Mouse (Mus musculus) myocyte (in vitro differentiated cells): ENCODE results near the gene Fam178b.

Source experiments
- CEBPB ChIP-seq: IDR thresholded peaks from 2 replicates; pipeline ENCODE4 v1.6.1; 2011; ENCODE audit warnings: mild to moderate bottlenecking, moderate library complexity; ENCODE audit not compliant: poor library complexity, insufficient read depth, severe bottlenecking
- E2F4 ChIP-seq: IDR thresholded peaks from one replicate; pipeline ENCODE4 v1.6.1; 2011; ENCODE audit warnings: mild to moderate bottlenecking, control low read depth, moderate library complexity; ENCODE audit not compliant: insufficient read depth
- MAX ChIP-seq: IDR thresholded peaks from one replicate; pipeline ENCODE4 v1.6.1; 2011; ENCODE audit warnings: low read depth, mild to moderate bottlenecking, control low read depth
- MYOD1 ChIP-seq, 3 experiments: IDR thresholded peaks; one replicate each; pipeline ENCODE4 v1.6.1; 2011; ENCODE audit warnings: control low read depth in 2 of 3, low read depth in 2 of 3, mild to moderate bottlenecking in 2 of 3, moderate library complexity in 1 of 3; ENCODE audit not compliant: insufficient read length in 2 of 3, control insufficient read depth in 1 of 3
- MYOG ChIP-seq, 3 experiments: IDR thresholded peaks; one replicate each; pipeline ENCODE4 v1.6.1; 2011; ENCODE audit warnings: control low read depth in 2 of 3, low read depth in 2 of 3, mild to moderate bottlenecking in 2 of 3; ENCODE audit not compliant: insufficient read length in 2 of 3, control insufficient read depth in 1 of 3, insufficient read depth in 1 of 3
- POLR2A ChIP-seq: IDR thresholded peaks from one replicate; pipeline ENCODE4 v1.6.1; 2011; ENCODE audit warnings: low read depth, mild to moderate bottlenecking, control low read depth, moderate library complexity; ENCODE audit not compliant: insufficient read length
- POLR2AphosphoS2 ChIP-seq: IDR thresholded peaks from one replicate; pipeline ENCODE4 v1.6.1; 2011; ENCODE audit warnings: low read depth, control low read depth; ENCODE audit not compliant: insufficient read length
- REST ChIP-seq: IDR thresholded peaks from one replicate; pipeline ENCODE4 v1.6.1; 2011; ENCODE audit warnings: mild to moderate bottlenecking, control low read depth, moderate library complexity; ENCODE audit not compliant: insufficient read depth, insufficient read length
- SRF ChIP-seq: IDR thresholded peaks from one replicate; pipeline ENCODE4 v1.6.1; 2011; ENCODE audit warnings: low read depth; ENCODE audit not compliant: control insufficient read depth, insufficient read length
- TCF12 ChIP-seq: IDR thresholded peaks from one replicate; pipeline ENCODE4 v1.6.1; 2011; ENCODE audit warnings: mild to moderate bottlenecking, control low read depth; ENCODE audit not compliant: poor library complexity, insufficient read depth, severe bottlenecking
- TCF3 ChIP-seq: IDR thresholded peaks from one replicate; pipeline ENCODE4 v1.6.1; 2011; ENCODE audit warnings: low read depth, control low read depth; ENCODE audit not compliant: insufficient read length
- USF1 ChIP-seq: IDR thresholded peaks from one replicate; pipeline ENCODE4 v1.6.1; 2011; ENCODE audit warnings: low read depth, mild to moderate bottlenecking, control low read depth, moderate library complexity

- no peak for TF ChIP-seq POLR2A
- TF ChIP-seq POLR2AphosphoS2 = no peak
- no peak for TF ChIP-seq MYOG (IDR thresholded peaks at IDR 0.05; ENCODE audit: control insufficient read depth in 1 of 3, insufficient read depth in 1 of 3, insufficient read length in 2 of 3, low read depth in 2 of 3)
- TF ChIP-seq USF1 = no peak
- no peak for TF ChIP-seq MYOD1 (IDR thresholded peaks at IDR 0.05; ENCODE audit: control insufficient read depth in 1 of 3, insufficient read length in 2 of 3, low read depth in 2 of 3)
- no peak for TF ChIP-seq TCF3
- TF ChIP-seq MAX = no peak
- no peak for TF ChIP-seq TCF12
- no peak for TF ChIP-seq E2F4
- TF ChIP-seq SRF = no peak
- TF ChIP-seq CEBPB = no peak
- no peak for TF ChIP-seq REST
Measured at GRCm38 (mm10) chr1:36575347-36575746, 107.6 kb downstream of the Fam178b start.
